Mouse (Mus musculus) kidney, postnatal 10 days (tissue): ENCODE data around the gene Dap.

Experiments used
- DNase-seq: peaks from one replicate; pipeline ENCODE4 v3.0.0; 2021; ENCODE audit warnings: mixed read lengths

Gene Dap

DNA sequence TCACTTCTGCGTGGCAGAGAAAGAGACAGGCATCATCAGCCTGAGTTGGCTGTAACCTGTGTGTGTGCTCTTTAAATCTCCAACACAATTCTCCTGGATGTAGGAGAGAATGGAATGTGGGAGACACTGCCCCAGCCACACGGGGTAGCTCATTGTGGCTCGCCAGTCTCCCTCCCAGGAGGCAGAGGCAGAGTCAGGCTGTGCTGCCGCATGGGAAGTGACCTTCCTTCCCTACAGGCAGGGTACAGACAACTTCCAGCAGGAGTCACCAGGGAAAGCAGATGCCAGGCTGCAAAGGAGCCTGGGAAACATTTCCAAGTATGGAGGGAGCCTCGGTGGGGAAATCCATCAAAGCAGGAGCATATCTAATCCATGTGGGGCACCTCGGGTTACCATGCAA is 81.1 kb downstream of the Dap start:
- DNase-seq, result no peak

DNA sequence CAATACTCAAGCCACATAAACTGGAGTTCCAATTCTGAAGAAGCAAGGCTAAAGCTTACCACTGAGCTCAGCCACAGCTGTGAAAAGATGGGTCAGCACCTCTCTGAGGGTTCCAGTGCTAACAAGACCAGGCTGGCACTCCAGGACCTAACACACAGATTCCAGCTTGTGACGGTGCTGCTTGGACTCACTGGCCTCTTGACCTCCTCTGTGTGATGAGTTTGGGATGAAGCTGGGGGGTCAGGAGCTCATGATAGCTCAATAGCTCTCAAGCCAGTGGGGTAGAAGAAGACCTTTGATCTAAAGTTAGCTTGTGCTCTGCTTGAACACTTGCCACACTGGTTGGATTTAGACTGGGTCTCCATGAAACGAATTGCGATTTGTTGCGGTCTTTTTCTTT is 82.6 kb downstream of the Dap start:
- DNase-seq, result no peak

DNA sequence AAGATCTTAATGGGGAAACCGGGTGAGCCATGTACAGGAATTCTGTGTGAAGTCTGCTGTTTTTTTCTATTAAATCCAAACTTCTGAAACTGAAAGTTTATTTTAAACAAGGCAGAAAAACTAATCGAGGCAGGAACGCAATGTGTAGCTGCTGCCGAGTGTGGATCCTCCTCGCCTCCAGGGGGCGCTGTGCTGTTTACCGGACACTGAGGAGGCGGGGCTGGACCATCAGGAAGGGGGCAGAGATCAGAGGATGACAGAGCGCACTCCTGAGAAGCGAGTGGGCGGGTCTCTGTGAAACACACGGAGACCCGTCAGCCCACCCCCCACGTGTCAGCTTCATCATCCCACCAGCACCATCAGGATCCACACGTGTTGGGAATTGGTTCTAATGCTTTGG is 85.4 kb downstream of the Dap start:
- DNase-seq, result peak; percentile 36

DNA sequence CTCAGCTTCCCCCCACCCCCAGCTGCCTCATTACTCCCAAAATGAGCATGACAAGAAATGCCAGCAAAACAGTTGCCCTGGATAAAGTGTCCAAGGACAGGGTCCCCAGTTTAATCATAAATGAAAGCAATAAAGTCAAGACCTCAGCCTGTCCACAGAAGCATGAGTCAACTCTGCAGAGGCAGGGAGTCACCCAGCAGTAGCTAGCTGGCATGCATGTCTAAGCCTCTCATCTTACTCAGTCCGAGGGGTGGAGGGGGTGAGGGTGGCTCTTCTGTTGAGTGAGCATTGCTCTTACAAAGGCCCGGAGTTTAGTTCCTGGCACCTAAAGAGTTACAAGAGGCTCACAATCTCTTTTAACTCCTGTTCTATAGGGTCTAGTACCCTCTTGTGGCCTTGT is 87.9 kb downstream of the Dap start:
- DNase-seq, result no peak

DNA sequence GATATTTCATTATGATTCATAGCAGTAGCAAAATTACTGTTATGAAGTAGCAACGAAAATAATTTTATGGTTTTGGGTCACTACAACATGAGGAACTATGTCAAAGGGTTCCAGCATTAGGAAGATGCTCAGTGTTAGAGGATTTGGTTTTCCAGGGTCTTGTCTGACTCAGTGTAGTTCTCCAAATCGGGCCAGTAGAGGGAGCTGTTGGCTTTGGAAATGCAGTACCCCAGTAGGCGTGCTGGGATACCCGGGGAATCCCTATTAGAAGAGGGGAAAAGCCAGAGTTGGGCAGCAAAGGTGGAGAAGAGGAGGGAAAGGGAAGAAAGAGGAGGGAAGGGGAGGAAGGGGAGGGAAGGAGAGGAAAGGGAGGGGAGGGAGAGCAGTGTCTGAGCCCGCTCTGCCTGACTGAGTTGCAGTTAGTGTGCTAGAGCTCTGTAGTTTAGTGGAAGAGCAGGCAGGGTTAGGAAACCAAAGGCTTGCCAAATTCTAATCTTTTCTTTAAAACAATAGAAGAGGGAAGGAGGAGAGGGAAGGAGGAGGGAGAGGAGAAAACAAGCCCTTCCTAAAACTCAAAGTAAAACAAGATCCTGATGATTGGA is 91.6 kb downstream of the Dap start:
- peak; percentile 92 for DNase-seq

DNA sequence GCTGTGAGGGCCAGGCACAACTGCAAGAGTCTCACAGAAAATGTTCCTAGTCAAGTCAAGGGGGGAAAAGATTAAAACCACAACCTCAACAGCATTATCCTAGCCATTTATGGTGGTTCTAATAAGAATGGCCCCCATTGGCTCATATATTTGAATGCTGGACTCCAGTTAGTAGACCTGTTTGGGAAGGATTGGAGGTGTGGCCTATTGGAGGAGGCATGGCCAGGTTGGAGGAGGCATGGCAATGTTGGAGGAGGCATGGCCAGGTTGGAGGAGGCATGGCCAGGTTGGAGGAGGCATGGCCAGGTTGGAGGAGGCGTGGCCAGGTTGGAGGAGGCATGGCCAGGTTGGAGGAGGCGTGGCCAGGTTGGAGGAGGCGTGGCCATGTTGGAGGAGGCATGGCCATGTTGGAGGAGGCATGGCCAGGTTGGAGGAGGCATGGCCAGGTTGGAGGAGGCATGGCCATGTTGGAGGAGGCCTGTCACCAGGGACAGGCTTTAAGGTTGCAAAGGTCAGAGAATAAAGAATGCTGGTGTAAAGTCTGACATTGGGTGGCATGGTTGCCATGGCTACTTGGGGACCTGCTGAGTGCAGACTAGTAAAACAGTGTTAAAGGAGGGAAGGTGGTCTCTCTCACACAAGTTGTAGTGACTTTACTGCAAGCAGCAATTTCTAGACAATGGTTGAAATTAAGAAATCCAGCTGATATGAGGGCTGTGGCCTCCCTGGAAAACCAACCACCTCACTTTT is 93.1 kb downstream of the Dap start:
- DNase-seq, result no peak

DNA sequence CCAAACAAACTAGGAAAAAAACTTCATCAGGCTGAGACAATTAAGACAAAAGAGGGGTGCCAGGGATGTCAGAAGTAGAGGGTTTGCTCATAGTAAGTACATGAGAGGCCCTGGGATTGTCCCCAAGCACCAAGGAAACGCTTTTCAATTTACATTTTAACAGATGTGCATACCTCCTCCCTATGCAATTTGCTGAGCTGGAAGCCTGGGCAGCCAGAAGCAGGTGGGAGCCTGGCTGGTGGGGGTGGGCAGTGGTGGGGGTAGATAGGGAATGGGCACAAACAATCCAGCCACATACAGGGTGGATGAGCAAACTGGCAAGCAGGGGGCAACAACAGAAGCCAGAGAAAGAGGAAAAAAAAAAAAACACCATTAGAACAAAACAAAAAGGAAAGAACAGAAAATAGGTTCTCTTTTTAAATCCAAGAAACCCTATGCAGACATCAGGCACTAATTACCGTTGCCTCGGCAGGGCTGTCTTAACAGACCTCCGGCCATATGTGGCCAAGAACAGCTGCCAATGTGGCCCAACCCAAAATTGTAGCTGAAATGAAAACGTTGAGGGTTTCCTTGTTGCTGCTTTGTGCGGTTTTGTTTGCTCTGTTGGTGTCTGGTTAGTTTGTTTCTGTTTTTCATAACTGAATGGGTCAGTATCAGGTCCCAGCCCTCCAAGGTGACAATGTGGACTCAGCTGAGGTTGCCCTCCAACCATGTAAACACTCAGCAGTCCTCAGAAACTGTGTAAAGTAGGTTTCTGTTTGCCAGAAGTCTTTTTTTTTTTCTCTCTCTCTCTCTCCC is 94.2 kb downstream of the Dap start:
- DNase-seq, result no peak

DNA sequence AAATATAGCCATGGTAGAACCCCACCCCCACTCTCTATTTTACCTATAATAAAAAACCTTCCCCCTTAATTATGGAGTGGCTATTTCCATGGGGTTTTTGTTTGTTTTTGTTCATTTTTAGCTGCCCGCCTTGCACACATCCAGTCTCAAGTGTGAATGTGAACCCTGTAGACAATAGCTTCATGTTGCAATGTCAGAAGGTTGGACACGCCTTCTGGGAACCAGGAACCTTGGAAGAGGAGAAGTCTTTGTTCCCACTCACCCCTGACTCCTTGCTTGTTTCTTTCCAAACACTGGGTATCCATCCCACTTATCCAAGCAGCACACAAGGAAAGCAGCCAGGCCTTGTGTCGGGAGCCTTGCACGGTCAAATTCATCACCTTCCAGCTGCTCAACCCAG is 94.9 kb downstream of the Dap start:
- DNase-seq, result no peak

DNA sequence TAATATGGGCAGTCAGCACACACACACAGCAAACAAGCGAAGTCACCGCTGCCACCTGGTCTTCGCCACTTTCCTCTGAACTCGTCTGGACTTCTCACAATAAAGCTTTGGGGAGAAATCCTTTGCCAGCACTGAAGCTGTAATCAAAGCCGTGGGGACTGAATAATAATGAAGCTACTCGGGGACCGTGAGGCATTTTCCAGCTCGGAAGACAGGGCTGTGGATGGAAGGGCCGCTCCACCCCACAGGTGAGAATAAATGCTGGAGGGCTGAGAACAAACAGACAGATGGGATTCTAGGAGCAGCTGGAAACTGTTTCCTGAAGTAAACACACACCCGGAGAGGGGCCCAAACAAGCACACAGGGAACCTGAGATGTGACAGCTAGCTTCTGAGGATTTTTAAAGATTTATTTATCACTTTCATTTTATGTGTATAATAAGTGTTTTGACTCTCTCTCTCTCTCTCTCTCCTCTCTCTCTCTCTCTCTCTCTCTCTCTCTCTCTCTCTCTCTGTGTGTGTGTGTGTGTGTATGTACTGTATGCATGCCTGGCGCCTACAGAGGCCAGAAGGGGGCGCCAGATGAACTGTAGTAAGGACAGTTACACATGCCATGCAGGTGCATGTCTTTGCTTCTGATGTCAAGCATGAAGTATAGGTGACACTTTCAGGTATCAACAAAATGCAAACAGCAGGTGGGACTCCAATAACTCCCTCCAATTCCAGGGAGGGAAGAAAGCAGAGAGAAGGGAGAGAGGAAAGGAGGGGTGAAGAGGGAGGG is 96.7 kb downstream of the Dap start:
- DNase-seq, result peak; percentile 36

DNA sequence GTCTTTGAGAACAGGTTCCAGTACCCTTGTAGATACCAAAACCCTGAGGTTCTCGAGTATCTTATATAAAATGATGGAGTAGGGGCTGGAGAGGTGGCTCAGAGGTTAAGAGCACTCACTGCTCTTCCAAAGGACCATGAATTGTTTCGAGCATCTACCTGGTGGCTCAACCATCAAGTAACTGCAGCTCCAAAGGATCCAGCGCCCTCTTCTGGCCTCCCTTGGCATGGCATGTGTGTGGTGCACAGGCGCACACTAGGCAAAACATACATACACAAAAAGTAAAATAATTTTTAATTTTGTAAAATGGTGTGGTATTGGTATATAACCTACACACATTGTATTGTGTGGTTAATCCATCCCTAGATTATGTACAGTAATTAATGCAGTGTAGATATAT is 99.6 kb downstream of the Dap start:
- no peak for DNase-seq
